Mouse (Mus musculus): Measurements from ENCODE around the gene Ror2.

The Ror2 gene

GRCm38 (mm10) chr13:53191657-53192056 lies 94.3 kb downstream of the Ror2 start:
- DNase-seq, result no peak

- DNase-seq, result no peak
Measured at GRCm38 (mm10) chr13:53188935-53189334, 97.0 kb downstream of the Ror2 start.

- no peak for DNase-seq
Measured at GRCm38 (mm10) chr13:53184858-53185257, 101.1 kb downstream of the Ror2 start.

GRCm38 (mm10) chr13:53184149-53184548 lies 101.8 kb downstream of the Ror2 start:
- no peak for DNase-seq

GRCm38 (mm10) chr13:53183161-53183577 lies 102.8 kb downstream of the Ror2 start:
- DNase-seq, result no peak

- no peak for DNase-seq
Measured at GRCm38 (mm10) chr13:53178594-53178993, 107.3 kb downstream of the Ror2 start.

GRCm38 (mm10) chr13:53178171-53178570 lies 107.8 kb downstream of the Ror2 start:
- no peak for DNase-seq

- no peak for DNase-seq
Measured at GRCm38 (mm10) chr13:53177424-53177718, 108.6 kb downstream of the Ror2 start.

GRCm38 (mm10) chr13:53176695-53177423 lies 109.1 kb downstream of the Ror2 start:
- DNase-seq, result no peak

- no peak for DNase-seq
Measured at GRCm38 (mm10) chr13:53175041-53175440, 110.9 kb downstream of the Ror2 start.

- no peak for DNase-seq
Measured at GRCm38 (mm10) chr13:53163671-53164070, 122.3 kb downstream of the Ror2 start.

- no peak for DNase-seq
Measured at GRCm38 (mm10) chr13:53163060-53163459, 122.9 kb downstream of the Ror2 start.

GRCm38 (mm10) chr13:53159501-53159900 lies 126.4 kb downstream of the Ror2 start:
- no peak for DNase-seq

- DNase-seq, result no peak
Measured at GRCm38 (mm10) chr13:53158405-53159005, 127.4 kb downstream of the Ror2 start.

- no peak for DNase-seq
Measured at GRCm38 (mm10) chr13:53156911-53157310, 129.0 kb downstream of the Ror2 start.

GRCm38 (mm10) chr13:53156282-53156681 lies 129.6 kb downstream of the Ror2 start:
- no peak for DNase-seq

GRCm38 (mm10) chr13:53145511-53145910 lies 140.4 kb downstream of the Ror2 start:
- DNase-seq, result no peak

- DNase-seq, result no peak
Measured at GRCm38 (mm10) chr13:53143076-53143475, 142.8 kb downstream of the Ror2 start.

GRCm38 (mm10) chr13:53142268-53142667 lies 143.7 kb downstream of the Ror2 start:
- no peak for DNase-seq

GRCm38 (mm10) chr13:53140298-53140697 lies 145.6 kb downstream of the Ror2 start:
- DNase-seq, result no peak

GRCm38 (mm10) chr13:53130567-53130966 lies 155.4 kb downstream of the Ror2 start:
- no peak for DNase-seq

- DNase-seq, result no peak
Measured at GRCm38 (mm10) chr13:53130032-53130431, 155.9 kb downstream of the Ror2 start.

GRCm38 (mm10) chr13:53125627-53126026 lies 160.3 kb downstream of the Ror2 start:
- no peak for DNase-seq

- DNase-seq, result no peak
Measured at GRCm38 (mm10) chr13:53122085-53122484, 163.8 kb downstream of the Ror2 start.

GRCm38 (mm10) chr13:53120906-53121305 lies 165.0 kb downstream of the Ror2 start:
- no peak for DNase-seq
